Mouse (Mus musculus): ENCODE data around the gene Jak1.

Gene Jak1

GRCm38 (mm10) chr4:101199433-101200081, 65.5 kb downstream of the Jak1 start:
- Histone ChIP-seq H3K4me3 (replicated peaks; ENCODE audit: low read length) (no peak overlapping the region), H3K27me3 (ENCODE audit: insufficient read depth, low read length) (no peaks in the 10 kb centered on the region), H3K36me3 (ENCODE audit: insufficient read depth, low read length) (no peaks in the 10 kb centered on the region), H3K4me1 (replicated peaks; ENCODE audit: low read depth, low read length) (no peaks in the 10 kb centered on the region), H3K9me3 (ENCODE audit: low read length) (no peaks in the 10 kb centered on the region)
- TF ChIP-seq NANOG (IDR thresholded peaks at IDR 0.05; ENCODE audit: borderline replicate concordance, low read length) = no peak
- TF ChIP-seq CTCF (conservative IDR thresholded peaks at IDR 0.05; ENCODE audit: low read length) = no peak
- no peak for TF ChIP-seq POU5F1 (IDR thresholded peaks at IDR 0.05; ENCODE audit: borderline replicate concordance, low read length)

GRCm38 (mm10) chr4:101198333-101198732, 66.7 kb downstream of the Jak1 start:
- no peaks in the 10 kb centered on the region for H3K27me3 ChIP-seq (ENCODE audit: insufficient read depth, low read length)
- H3K36me3 ChIP-seq (ENCODE audit: insufficient read depth, low read length) = no peaks in the 10 kb centered on the region
- no peak overlapping the region for H3K4me3 ChIP-seq (replicated peaks; ENCODE audit: low read length)
- TF ChIP-seq POU5F1 (IDR thresholded peaks at IDR 0.05; ENCODE audit: borderline replicate concordance, low read length) (no peak), CTCF (conservative IDR thresholded peaks at IDR 0.05; ENCODE audit: low read length) (no peak), NANOG (IDR thresholded peaks at IDR 0.05; ENCODE audit: borderline replicate concordance, low read length) (no peak)
- H3K9me3 ChIP-seq (ENCODE audit: low read length) = no peaks in the 10 kb centered on the region
- H3K4me1 ChIP-seq (replicated peaks; ENCODE audit: low read depth, low read length) = no peaks in the 10 kb centered on the region

GRCm38 (mm10) chr4:101197421-101198170, 67.5 kb downstream of the Jak1 start:
- TF ChIP-seq NANOG (IDR thresholded peaks at IDR 0.05; ENCODE audit: borderline replicate concordance, low read length) (no peak), CTCF (conservative IDR thresholded peaks at IDR 0.05; ENCODE audit: low read length) (no peak), POU5F1 (IDR thresholded peaks at IDR 0.05; ENCODE audit: borderline replicate concordance, low read length) (no peak)
- no peak overlapping the region for H3K4me3 ChIP-seq (replicated peaks; ENCODE audit: low read length)

GRCm38 (mm10) chr4:101196407-101196806, 68.7 kb downstream of the Jak1 start:
- Histone ChIP-seq H3K27me3 (ENCODE audit: insufficient read depth, low read length) (no peaks in the 10 kb centered on the region), H3K4me1 (replicated peaks; ENCODE audit: low read depth, low read length) (no peaks in the 10 kb centered on the region), H3K9me3 (ENCODE audit: low read length) (no peaks in the 10 kb centered on the region), H3K36me3 (ENCODE audit: insufficient read depth, low read length) (no peaks in the 10 kb centered on the region), H3K4me3 (replicated peaks; ENCODE audit: low read length) (no peak overlapping the region)
- TF ChIP-seq NANOG (IDR thresholded peaks at IDR 0.05; ENCODE audit: borderline replicate concordance, low read length) (no peak), POU5F1 (IDR thresholded peaks at IDR 0.05; ENCODE audit: borderline replicate concordance, low read length) (no peak), CTCF (conservative IDR thresholded peaks at IDR 0.05; ENCODE audit: low read length) (no peak)

More at GRCm38 (mm10) chr4:101197421-101198170, 67.5 kb downstream of the Jak1 start:
- no peaks in the 10 kb centered on the region for H3K9me3 ChIP-seq (ENCODE audit: low read length)
- no peaks in the 10 kb centered on the region for H3K4me1 ChIP-seq (replicated peaks; ENCODE audit: low read depth, low read length)
- H3K36me3 ChIP-seq (ENCODE audit: insufficient read depth, low read length) = no peaks in the 10 kb centered on the region
- no peaks in the 10 kb centered on the region for H3K27me3 ChIP-seq (ENCODE audit: insufficient read depth, low read length)

GRCm38 (mm10) chr4:101194170-101194569, 70.9 kb downstream of the Jak1 start:
- no peaks in the 10 kb centered on the region for H3K9me3 ChIP-seq (ENCODE audit: low read length)
- no peaks in the 10 kb centered on the region for H3K27me3 ChIP-seq (ENCODE audit: insufficient read depth, low read length)
- no peaks in the 10 kb centered on the region for H3K4me1 ChIP-seq (replicated peaks; ENCODE audit: low read depth, low read length)
- peaks cover 3% of the 10 kb centered on the region; the same call in 1 of the 2 replicates for H3K36me3 ChIP-seq (ENCODE audit: insufficient read depth, low read length)
- no peak overlapping the region for H3K4me3 ChIP-seq (replicated peaks; ENCODE audit: low read length)
- TF ChIP-seq CTCF (conservative IDR thresholded peaks at IDR 0.05; ENCODE audit: low read length) (no peak), POU5F1 (IDR thresholded peaks at IDR 0.05; ENCODE audit: borderline replicate concordance, low read length) (no peak), NANOG (IDR thresholded peaks at IDR 0.05; ENCODE audit: borderline replicate concordance, low read length) (no peak)

- peaks cover 13% of the 10 kb centered on the region; the same call in 1 of the 2 replicates for H3K36me3 ChIP-seq (ENCODE audit: insufficient read depth, low read length)
- no peaks in the 10 kb centered on the region for H3K4me1 ChIP-seq (replicated peaks; ENCODE audit: low read depth, low read length)
- no peaks in the 10 kb centered on the region for H3K9me3 ChIP-seq (ENCODE audit: low read length)
- no peak for TF ChIP-seq CTCF (conservative IDR thresholded peaks at IDR 0.05; ENCODE audit: low read length)
- H3K4me3 ChIP-seq (replicated peaks; ENCODE audit: low read length) = no peak overlapping the region
- H3K27me3 ChIP-seq (ENCODE audit: insufficient read depth, low read length) = no peaks in the 10 kb centered on the region
These were observed 72.7 kb downstream of the Jak1 start for GRCm38 (mm10) chr4:101192241-101192976.

- H3K27me3 ChIP-seq (ENCODE audit: insufficient read depth, low read length) = no peaks in the 10 kb centered on the region
- no peak for TF ChIP-seq NANOG (IDR thresholded peaks at IDR 0.05; ENCODE audit: borderline replicate concordance, low read length)
- no peak for TF ChIP-seq CTCF (conservative IDR thresholded peaks at IDR 0.05; ENCODE audit: low read length)
- TF ChIP-seq POU5F1 (IDR thresholded peaks at IDR 0.05; ENCODE audit: borderline replicate concordance, low read length) = no peak
- H3K4me1 ChIP-seq (replicated peaks; ENCODE audit: low read depth, low read length) = peaks cover 3% of the 10 kb centered on the region; the same call in 1 of the 2 replicates
- no peak overlapping the region for H3K4me3 ChIP-seq (replicated peaks; ENCODE audit: low read length)
- peaks cover 20% of the 10 kb centered on the region for H3K36me3 ChIP-seq (ENCODE audit: insufficient read depth, low read length)
- H3K9me3 ChIP-seq (ENCODE audit: low read length) = no peaks in the 10 kb centered on the region
These were observed 77.7 kb downstream of the Jak1 start for GRCm38 (mm10) chr4:101187381-101187780.

GRCm38 (mm10) chr4:101186591-101186990, 78.5 kb downstream of the Jak1 start:
- TF ChIP-seq CTCF (conservative IDR thresholded peaks at IDR 0.05; ENCODE audit: low read length) (no peak), POU5F1 (IDR thresholded peaks at IDR 0.05; ENCODE audit: borderline replicate concordance, low read length) (no peak), NANOG (IDR thresholded peaks at IDR 0.05; ENCODE audit: borderline replicate concordance, low read length) (no peak)
- H3K9me3 ChIP-seq (ENCODE audit: low read length) = no peaks in the 10 kb centered on the region
- H3K4me3 ChIP-seq (replicated peaks; ENCODE audit: low read length) = no peak overlapping the region
- peaks cover 3% of the 10 kb centered on the region; the same call in 1 of the 2 replicates for H3K4me1 ChIP-seq (replicated peaks; ENCODE audit: low read depth, low read length)
- no peaks in the 10 kb centered on the region for H3K27me3 ChIP-seq (ENCODE audit: insufficient read depth, low read length)
- H3K36me3 ChIP-seq (ENCODE audit: insufficient read depth, low read length) = peaks cover 23% of the 10 kb centered on the region

All from E14TG2a.4 (cell line).